Comparison of ENCODE assay signal across 8 mouse cellular contexts in genomic region chr6:35133579-35134488, GRCm38 (mm10). TPM values are rescaled to one million over a fixed set of nuclear protein-coding genes. Genes with fewer than 3 reads are reported as not detected.
DNase-seq lines count a peak whose midpoint lies in the region; ATAC-seq lines count a peak whose summit lies in the region.

Cnot4 (minus strand) TSS chr6:35133724.

- no peaks in the 10 kb centered on the region for H3K9me3 ChIP-seq in heart, embryonic 13.5 days
- H3K9me3 ChIP-seq in liver, embryonic 12.5 days (replicated peaks), result no peaks in the 10 kb centered on the region
- H3K9me3 ChIP-seq in stomach, embryonic 15.5 days, result no peaks in the 10 kb centered on the region

- peak within 1 kb of the TSS; percentile 95 for H3K9ac ChIP-seq in heart, embryonic 13.5 days
- peak within 1 kb of the TSS; percentile 91 for H3K9ac ChIP-seq in liver, embryonic 12.5 days
- peak within 1 kb of the TSS; percentile 86 for H3K9ac ChIP-seq in stomach, embryonic 15.5 days

- peak; percentile 98 for ATAC-seq in heart, embryonic 13.5 days (ENCODE audit: extremely low read depth, insufficient number of reproducible peaks, low FRiP score, low TSS enrichment)
- peak; percentile 98 for ATAC-seq in liver, embryonic 12.5 days
- peak; percentile 99 for ATAC-seq in stomach, embryonic 15.5 days (ENCODE audit: insufficient read depth, low FRiP score, low read depth)

- under 1% methylated on average over 54 of the region's 55 CpGs for WGBS in heart, embryonic 13.5 days
- WGBS in liver, embryonic 12.5 days (ENCODE audit: insufficient replicate concordance), result 1% methylated on average over 55 of the region's 55 CpGs
- WGBS in stomach, embryonic 15.5 days, result under 1% methylated on average over 55 of the region's 55 CpGs

- no peaks in the 10 kb centered on the region for H3K36me3 ChIP-seq in heart, embryonic 13.5 days
- peaks cover 3% of the 10 kb centered on the region; the same call in 1 of the 2 replicates for H3K36me3 ChIP-seq in liver, embryonic 12.5 days
- no peaks in the 10 kb centered on the region for H3K36me3 ChIP-seq in stomach, embryonic 15.5 days

- H3K4me3 ChIP-seq in brown adipose tissue, adult 24 weeks (ENCODE audit: insufficient read depth, low read depth, low read length), result peak within 1 kb of the TSS; percentile 96
- peak within 1 kb of the TSS; percentile 89 for H3K4me3 ChIP-seq in heart, embryonic 13.5 days
- H3K4me3 ChIP-seq in liver, embryonic 12.5 days, result peak within 1 kb of the TSS; percentile 92
- H3K4me3 ChIP-seq in stomach, embryonic 15.5 days (replicated peaks), result peak within 1 kb of the TSS; percentile 83

- H3K4me2 ChIP-seq in heart, embryonic 13.5 days, result peak within 1 kb of the TSS; percentile 98
- H3K4me2 ChIP-seq in liver, embryonic 12.5 days, result peak within 1 kb of the TSS; percentile 92
- H3K4me2 ChIP-seq in stomach, embryonic 15.5 days, result peak within 1 kb of the TSS; percentile 90

- peaks cover 6% of the 10 kb centered on the region; the same call in 1 of the 2 replicates for H3K4me1 ChIP-seq in brown adipose tissue, adult 24 weeks (ENCODE audit: control insufficient read depth, insufficient read depth, insufficient read length, low read length)
- peaks cover 25% of the 10 kb centered on the region for H3K4me1 ChIP-seq in heart, embryonic 13.5 days
- peaks cover 30% of the 10 kb centered on the region for H3K4me1 ChIP-seq in liver, embryonic 12.5 days
- peaks cover 11% of the 10 kb centered on the region; the same call in 1 of the 2 replicates for H3K4me1 ChIP-seq in stomach, embryonic 15.5 days

- DNase-seq in CD4-positive, CD25-positive, alpha-beta regulatory T cell, adult 2 months (ENCODE audit: low read depth, low spot score), result peak; percentile 99
- DNase-seq in fat pad, adult 2 months (ENCODE audit: extremely low read depth, low read depth, low spot score), result peak; percentile 74
- peak; percentile 99 for DNase-seq in kidney, postnatal 10 days
- peak; percentile 99 for DNase-seq in natural killer cell, adult 2 months (ENCODE audit: low spot score in 2 of 2)

- H3K27me3 ChIP-seq in heart, embryonic 13.5 days (replicated peaks), result no peaks in the 10 kb centered on the region
- no peaks in the 10 kb centered on the region for H3K27me3 ChIP-seq in liver, embryonic 12.5 days (replicated peaks)
- no peaks in the 10 kb centered on the region for H3K27me3 ChIP-seq in stomach, embryonic 15.5 days (replicated peaks)

- H3K27ac ChIP-seq in brown adipose tissue, adult 24 weeks (replicated peaks; ENCODE audit: low read depth, low read length), result peak within 1 kb of the TSS; percentile 92
- peak within 1 kb of the TSS; percentile 92 for H3K27ac ChIP-seq in heart, embryonic 13.5 days (replicated peaks)
- H3K27ac ChIP-seq in liver, embryonic 12.5 days, result peak within 1 kb of the TSS; percentile 95
- H3K27ac ChIP-seq in stomach, embryonic 15.5 days, result peak within 1 kb of the TSS; percentile 94

RNA-seq across cellular contexts. Expression of gene Cnot4, which starts in this region (rescaled TPM):
- 8.6 and 12.6 TPM in 2 replicates for polyA plus RNA-seq in brown adipose tissue, adult 24 weeks (2012; ENCODE audit: insufficient read depth, insufficient read length, missing spikeins)
- polyA plus RNA-seq in heart, embryonic 13.5 days (2015; fragmentation: Nextera tagmentation; extraction: Ambion mirVana), result 15.5 and 20.1 TPM in 2 replicates
- 15.1 and 15.2 TPM in 2 replicates for polyA plus RNA-seq in liver, embryonic 12.5 days (2016; fragmentation: Nextera tagmentation; extraction: Ambion mirVana)
- 22.7 and 25.4 TPM in 2 replicates for polyA plus RNA-seq in stomach, embryonic 15.5 days (2015; fragmentation: Nextera tagmentation; extraction: Ambion mirVana)

Comparison
In these comparisons a context has a peak if more than half of its experiments do, and no peak if none do; other contexts are left out.
1. Peak in every context shown above with its lines: DNase-seq, ATAC-seq, H3K4me3 ChIP-seq and H3K27ac ChIP-seq.